In genomic region chr7:25322058-25322484, GRCm38 (mm10) we compare ENCODE assay signal across 10 mouse cellular contexts. TPM values are rescaled to one million over a fixed set of nuclear protein-coding genes. Genes with fewer than 3 reads are reported as not detected.
A peak's percentile ranks its signal among the peaks of the same experiment; 100 is the strongest.
DNase-seq lines count a peak whose midpoint lies in the region; ATAC-seq and TF ChIP-seq lines count a peak whose summit lies in the region.
"Had no signal": no experiment of that assay in that cellular context is flagged by ENCODE, and none has a peak within 500 bp of the region (broad histone marks: within the 10 kb centered on the region; RNA-seq: fewer than 3 reads in every experiment).

No protein-coding gene starts in this region.

- H3K4me2 ChIP-seq in heart, embryonic 16.5 days (ENCODE audit: low read depth, low read length) = peak overlapping the region; percentile 37
- no peak overlapping the region; the same call in 1 of the 2 replicates for H3K4me2 ChIP-seq in embryonic facial prominence, embryonic 11.5 days (ENCODE audit: low read depth, low read length)
- peak overlapping the region; percentile 19 for H3K4me2 ChIP-seq in midbrain, embryonic 16.5 days (ENCODE audit: low read length)

- no peak for TF ChIP-seq CTCF in heart, adult 2 months (IDR thresholded peaks at IDR 0.05)
- no peak for TF ChIP-seq CTCF in cerebellum, adult 2 months (IDR thresholded peaks at IDR 0.05; ENCODE audit: borderline replicate concordance, insufficient read depth, low read depth, low read length)

- 9% methylated on average over 6 of the region's 6 CpGs for WGBS in heart, embryonic 16.5 days
- WGBS in heart, adult 2 months = 25% methylated on average over 6 of the region's 6 CpGs
- 0% methylated on average over 6 of the region's 6 CpGs for WGBS in embryonic facial prominence, embryonic 11.5 days
- WGBS in midbrain, embryonic 16.5 days = 11% methylated on average over 6 of the region's 6 CpGs
- WGBS in cerebellum, adult 2 months = 48% methylated on average over 6 of the region's 6 CpGs

- peak overlapping the region; percentile 41; the same call in 1 of the 2 replicates for H3K9ac ChIP-seq in heart, embryonic 16.5 days (ENCODE audit: low read length)
- no peak overlapping the region for H3K9ac ChIP-seq in heart, adult 2 months (ENCODE audit: low read depth, low read length)
- H3K9ac ChIP-seq in embryonic facial prominence, embryonic 11.5 days (replicated peaks; ENCODE audit: low read length) = no peak overlapping the region
- H3K9ac ChIP-seq in midbrain, embryonic 16.5 days (ENCODE audit: low read depth, low read length) = 0 out of 2 replicates have a peak overlapping the region, but pooled peaks have one; percentile 20

- peak overlapping the region; percentile 73 for H3K27ac ChIP-seq in heart, embryonic 16.5 days (ENCODE audit: low read length)
- H3K27ac ChIP-seq in heart, adult 2 months = no peak overlapping the region
- peak overlapping the region; percentile 87 for H3K27ac ChIP-seq in embryonic facial prominence, embryonic 11.5 days (replicated peaks; ENCODE audit: low read depth, low read length)
- H3K27ac ChIP-seq in midbrain, embryonic 16.5 days (ENCODE audit: low read length) = peak overlapping the region; percentile 55; the same call in 1 of the 2 replicates
- H3K27ac ChIP-seq in cerebellum, adult 2 months (ENCODE audit: insufficient read depth, low read length) = no peak overlapping the region

- no peak for DNase-seq in heart, adult 2 months
- DNase-seq in embryonic facial prominence, embryonic 11.5 days (ENCODE audit: low spot score) = peak; percentile 94
- DNase-seq in hindlimb bud, embryonic 11.5 days (ENCODE audit: extremely low spot score, low read depth, low spot score) = peak; percentile 93
- no peak for DNase-seq in cerebellum, adult 2 months
- no peak for DNase-seq in frontal cortex, postnatal 36 days (ENCODE audit: low spot score in 2 of 2)

- peak overlapping the region; percentile 10 for H3K4me3 ChIP-seq in heart, embryonic 16.5 days (ENCODE audit: low read length)
- no peak overlapping the region for H3K4me3 ChIP-seq in heart, adult 2 months
- H3K4me3 ChIP-seq in embryonic facial prominence, embryonic 11.5 days (ENCODE audit: low read depth, low read length) = no peak overlapping the region; the same call in 1 of the 2 replicates
- no peak overlapping the region for H3K4me3 ChIP-seq in midbrain, embryonic 16.5 days (ENCODE audit: low read depth, low read length)
- no peak overlapping the region for H3K4me3 ChIP-seq in cerebellum, adult 2 months (replicated peaks; ENCODE audit: insufficient read depth, low read depth, low read length)

- intact Hi-C loops in heart, adult 2 months (cut with DNase I) = no loop called here

- H3K79me2 ChIP-seq in heart, adult 2 months (replicated peaks; ENCODE audit: control insufficient read depth, insufficient read depth, low read length) = no peaks in the 10 kb centered on the region; the same call in 1 of the 2 replicates

- no peak for TF ChIP-seq POLR2A in heart, adult 2 months (IDR thresholded peaks at IDR 0.05; ENCODE audit: insufficient read depth, low read depth, low read length)
- no peak for TF ChIP-seq POLR2A in cerebellum, adult 2 months (IDR thresholded peaks at IDR 0.05; ENCODE audit: borderline replicate concordance, insufficient read depth, low read length)

- no peaks in the 10 kb centered on the region for H3K27me3 ChIP-seq in heart, embryonic 16.5 days (ENCODE audit: control insufficient read depth, insufficient read depth, low read length)
- H3K27me3 ChIP-seq in heart, adult 2 months (ENCODE audit: control insufficient read depth, insufficient read depth, low read length) = no peaks in the 10 kb centered on the region
- no peaks in the 10 kb centered on the region for H3K27me3 ChIP-seq in embryonic facial prominence, embryonic 11.5 days (ENCODE audit: control insufficient read depth, insufficient read depth, low read length)
- H3K27me3 ChIP-seq in midbrain, embryonic 16.5 days (ENCODE audit: control insufficient read depth, insufficient read depth, low read depth, low read length) = no peaks in the 10 kb centered on the region
- H3K27me3 ChIP-seq in cerebellum, adult 2 months (ENCODE audit: control insufficient read depth, insufficient read depth, low read length) = no peaks in the 10 kb centered on the region
- H3K27me3 ChIP-seq: Patski had no signal

- peak; percentile 68; the same call in 1 of the 2 replicates for ATAC-seq in heart, embryonic 16.5 days (replicated peaks; ENCODE audit: extremely low read depth, insufficient read depth, low FRiP score)
- peak; percentile 83 for ATAC-seq in embryonic facial prominence, embryonic 11.5 days (replicated peaks; ENCODE audit: insufficient number of reproducible peaks, low FRiP score, low TSS enrichment, low read depth)
- no peak for ATAC-seq in midbrain, embryonic 16.5 days
- ATAC-seq in CD4-positive, CD25-positive, alpha-beta regulatory T cell, adult 4 months = no peak
- ATAC-seq: Patski had no signal

- no peaks in the 10 kb centered on the region for H3K9me3 ChIP-seq in heart, embryonic 16.5 days (replicated peaks; ENCODE audit: control insufficient read depth, low read length)
- no peaks in the 10 kb centered on the region for H3K9me3 ChIP-seq in embryonic facial prominence, embryonic 11.5 days (replicated peaks; ENCODE audit: control insufficient read depth, low read length)
- H3K9me3 ChIP-seq in midbrain, embryonic 16.5 days (replicated peaks; ENCODE audit: control insufficient read depth, low read length, poor library complexity, severe bottlenecking) = no peaks in the 10 kb centered on the region

- H3K36me3 ChIP-seq in heart, embryonic 16.5 days (ENCODE audit: control insufficient read depth, insufficient read depth) = no peaks in the 10 kb centered on the region; the same call in 1 of the 2 replicates
- no peaks in the 10 kb centered on the region for H3K36me3 ChIP-seq in heart, adult 2 months (ENCODE audit: control insufficient read depth, insufficient read depth, low read length)
- H3K36me3 ChIP-seq in embryonic facial prominence, embryonic 11.5 days (replicated peaks; ENCODE audit: control insufficient read depth, insufficient read depth, low read depth, low read length) = no peaks in the 10 kb centered on the region
- no peaks in the 10 kb centered on the region; the same call in 1 of the 2 replicates for H3K36me3 ChIP-seq in midbrain, embryonic 16.5 days (ENCODE audit: control insufficient read depth, insufficient read depth, low read length)

- peaks cover 14% of the 10 kb centered on the region for H3K4me1 ChIP-seq in heart, embryonic 16.5 days (ENCODE audit: control insufficient read depth, insufficient read depth, low read length)
- peaks cover 3% of the 10 kb centered on the region for H3K4me1 ChIP-seq in heart, adult 2 months (ENCODE audit: control insufficient read depth, insufficient read depth, low read length)
- H3K4me1 ChIP-seq in embryonic facial prominence, embryonic 11.5 days (ENCODE audit: control insufficient read depth, insufficient read depth, low read length) = no peaks in the 10 kb centered on the region; the same call in 1 of the 2 replicates
- H3K4me1 ChIP-seq in midbrain, embryonic 16.5 days (ENCODE audit: control insufficient read depth, insufficient read depth, low read length) = peaks cover 33% of the 10 kb centered on the region
- no peaks in the 10 kb centered on the region; the same call in 1 of the 2 replicates for H3K4me1 ChIP-seq in cerebellum, adult 2 months (ENCODE audit: control insufficient read depth, insufficient read depth, low read length)

- no peak for TF ChIP-seq EP300 in heart, adult 2 months (IDR thresholded peaks at IDR 0.05; ENCODE audit: insufficient read depth, low read depth, low read length)

RNA-seq across cellular contexts. Expression of gene Megf8, which starts 5.1 kb away (rescaled TPM):
- 7.4 and 8.7 TPM in 2 replicates for polyA plus RNA-seq in heart, embryonic 16.5 days (2015; fragmentation: Nextera tagmentation; extraction: Ambion mirVana)
- 10 to 100 TPM; 28.9 to 31.7 TPM for total RNA-seq in heart, adult 2 months (2021)
- polyA plus RNA-seq in heart, adult 2 months (2012; rRNA removed) = 21.5 and 24.8 TPM in 2 replicates
- 8.7 and 10.8 TPM in 2 replicates for polyA plus RNA-seq in embryonic facial prominence, embryonic 11.5 days (2014; fragmentation: Nextera tagmentation; extraction: Ambion mirVana)
- polyA plus RNA-seq in midbrain, embryonic 16.5 days (2015; fragmentation: Nextera tagmentation; extraction: Ambion mirVana) = 23.2 and 23.4 TPM in 2 replicates
- 76.8 and 77.8 TPM in 2 replicates for polyA plus RNA-seq in cerebellum, adult 2 months (2012; rRNA removed)
- polyA plus RNA-seq in CD4-positive, CD25-positive, alpha-beta regulatory T cell, adult 4 months (2017; shearing (Covaris generic)) = under 1 TPM; 0.10 to 0.11 TPM

RNA-seq across cellular contexts. Expression of gene Tmem145, which starts 16.2 kb away (rescaled TPM):
- polyA plus RNA-seq in heart, embryonic 16.5 days (2015; fragmentation: Nextera tagmentation; extraction: Ambion mirVana) = 0.08 and 0.20 TPM in 2 replicates
- total RNA-seq in heart, adult 2 months (2021) = not detected
- polyA plus RNA-seq in heart, adult 2 months (2012; rRNA removed) = 0.06 TPM in 1 of 2 replicates, not detected in the other
- polyA plus RNA-seq in embryonic facial prominence, embryonic 11.5 days (2014; fragmentation: Nextera tagmentation; extraction: Ambion mirVana) = 0.91 and 1.3 TPM in 2 replicates
- 83.8 and 98.0 TPM in 2 replicates for polyA plus RNA-seq in midbrain, embryonic 16.5 days (2015; fragmentation: Nextera tagmentation; extraction: Ambion mirVana)
- 226 and 246 TPM in 2 replicates for polyA plus RNA-seq in cerebellum, adult 2 months (2012; rRNA removed)
- polyA plus RNA-seq in CD4-positive, CD25-positive, alpha-beta regulatory T cell, adult 4 months (2017; shearing (Covaris generic)) = not detected

RNA-seq across cellular contexts. Expression of gene Prr19, which starts 20.9 kb away (rescaled TPM):
- polyA plus RNA-seq in heart, embryonic 16.5 days (2015; fragmentation: Nextera tagmentation; extraction: Ambion mirVana) = not detected in 2 replicates
- total RNA-seq in heart, adult 2 months (2021) = not detected
- polyA plus RNA-seq in heart, adult 2 months (2012; rRNA removed) = not detected in 2 replicates
- 1.6 TPM in 2 replicates for polyA plus RNA-seq in embryonic facial prominence, embryonic 11.5 days (2014; fragmentation: Nextera tagmentation; extraction: Ambion mirVana)
- 4.3 and 5.6 TPM in 2 replicates for polyA plus RNA-seq in midbrain, embryonic 16.5 days (2015; fragmentation: Nextera tagmentation; extraction: Ambion mirVana)
- 0.16 and 0.20 TPM in 2 replicates for polyA plus RNA-seq in cerebellum, adult 2 months (2012; rRNA removed)
- not detected for polyA plus RNA-seq in CD4-positive, CD25-positive, alpha-beta regulatory T cell, adult 4 months (2017; shearing (Covaris generic))
- polyA plus RNA-seq: large intestine, adult 2 months had no signal

RNA-seq across cellular contexts. Expression of gene Pafah1b3, which starts 24.3 kb away (rescaled TPM):
- 111 and 121 TPM in 2 replicates for polyA plus RNA-seq in heart, embryonic 16.5 days (2015; fragmentation: Nextera tagmentation; extraction: Ambion mirVana)
- total RNA-seq in heart, adult 2 months (2021) = 1 to 10 TPM; 2.4 to 3.1 TPM
- 6.6 and 9.3 TPM in 2 replicates for polyA plus RNA-seq in heart, adult 2 months (2012; rRNA removed)
- 287 and 312 TPM in 2 replicates for polyA plus RNA-seq in embryonic facial prominence, embryonic 11.5 days (2014; fragmentation: Nextera tagmentation; extraction: Ambion mirVana)
- 672 and 703 TPM in 2 replicates for polyA plus RNA-seq in midbrain, embryonic 16.5 days (2015; fragmentation: Nextera tagmentation; extraction: Ambion mirVana)
- polyA plus RNA-seq in cerebellum, adult 2 months (2012; rRNA removed) = 41.9 and 42.6 TPM in 2 replicates
- polyA plus RNA-seq in CD4-positive, CD25-positive, alpha-beta regulatory T cell, adult 4 months (2017; shearing (Covaris generic)) = 10 to 100 TPM; 23.6 to 42.6 TPM

RNA-seq across cellular contexts. Expression of gene Cnfn, which starts 47.5 kb away (rescaled TPM):
- polyA plus RNA-seq in heart, embryonic 16.5 days (2015; fragmentation: Nextera tagmentation; extraction: Ambion mirVana) = 0.74 and 0.87 TPM in 2 replicates
- not detected for total RNA-seq in heart, adult 2 months (2021)
- polyA plus RNA-seq in heart, adult 2 months (2012; rRNA removed) = not detected in 2 replicates
- polyA plus RNA-seq in embryonic facial prominence, embryonic 11.5 days (2014; fragmentation: Nextera tagmentation; extraction: Ambion mirVana) = 0.60 TPM in 1 of 2 replicates, not detected in the other
- not detected in 2 replicates for polyA plus RNA-seq in midbrain, embryonic 16.5 days (2015; fragmentation: Nextera tagmentation; extraction: Ambion mirVana)
- 0.59 TPM in 1 of 2 replicates, not detected in the other for polyA plus RNA-seq in cerebellum, adult 2 months (2012; rRNA removed)
- not detected for polyA plus RNA-seq in CD4-positive, CD25-positive, alpha-beta regulatory T cell, adult 4 months (2017; shearing (Covaris generic))
- polyA plus RNA-seq: large intestine, adult 2 months; Patski had no signal

Comparison
In these comparisons a context has a peak if more than half of its experiments do, and no peak if none do; other contexts are left out.
1. H3K27ac ChIP-seq: peak in heart, embryonic 16.5 days (single experiment), embryonic facial prominence, embryonic 11.5 days (single experiment) and midbrain, embryonic 16.5 days (single experiment); none in heart, adult 2 months (single experiment) and cerebellum, adult 2 months (single experiment).
2. H3K9ac ChIP-seq: peak in heart, embryonic 16.5 days (single experiment) and midbrain, embryonic 16.5 days (single experiment); none in heart, adult 2 months (single experiment) and embryonic facial prominence, embryonic 11.5 days (single experiment).
3. ATAC-seq: peak in heart, embryonic 16.5 days (single experiment) and embryonic facial prominence, embryonic 11.5 days (single experiment); none in midbrain, embryonic 16.5 days (single experiment) and CD4-positive, CD25-positive, alpha-beta regulatory T cell, adult 4 months (single experiment).
4. DNase-seq: peak in embryonic facial prominence, embryonic 11.5 days (single experiment) and hindlimb bud, embryonic 11.5 days (single experiment); none in heart, adult 2 months (0 of 2), cerebellum, adult 2 months (0 of 2) and frontal cortex, postnatal 36 days (0 of 2).
5. RNA of gene Tmem145, which starts 16.2 kb away (polyA plus RNA-seq): 226 to 246 TPM in cerebellum, adult 2 months and 83.8 to 98.0 TPM in midbrain, embryonic 16.5 days; 0.91 to 1.3 TPM in embryonic facial prominence, embryonic 11.5 days, 0.08 to 0.20 TPM in heart, embryonic 16.5 days, 0.06 TPM in heart, adult 2 months and not detected in CD4-positive, CD25-positive, alpha-beta regulatory T cell, adult 4 months; every median in the first group is over 10 times any median in the second.